Mouse (Mus musculus) T-cell, adult 2 months (primary cell): Measurements from ENCODE around the gene Ppil1.
"Not testable (repeated sequence)": the region's sequence is repeated elsewhere in the genome, so short reads cannot be mapped to it uniquely, and the experiment has no call there.

Source experiments
- DNase-seq: peaks from one replicate; pipeline ENCODE4 v3.0.0; 2022; ENCODE audit warnings: low spot score

Gene Ppil1

DNA sequence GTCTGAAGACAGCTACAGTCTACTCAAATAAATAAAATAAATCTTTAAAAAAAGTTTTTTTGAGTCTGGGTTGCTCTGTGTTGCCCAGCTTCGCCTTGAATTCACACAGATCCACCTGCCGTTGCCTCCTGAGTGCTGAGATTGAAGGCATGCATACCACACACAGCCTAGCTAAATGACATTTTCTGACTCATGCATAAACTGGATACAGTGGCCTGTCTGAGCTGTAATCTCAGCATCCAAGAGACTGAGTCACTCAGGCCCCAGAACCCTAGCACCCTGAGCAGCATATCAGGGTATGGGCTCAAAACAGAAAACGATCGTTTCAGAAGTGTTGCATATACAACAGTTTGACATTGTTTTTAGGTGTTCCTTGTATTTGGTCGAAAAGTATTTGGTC, 17.6 kb upstream of the Ppil1 start:
- DNase-seq: no peak

DNA sequence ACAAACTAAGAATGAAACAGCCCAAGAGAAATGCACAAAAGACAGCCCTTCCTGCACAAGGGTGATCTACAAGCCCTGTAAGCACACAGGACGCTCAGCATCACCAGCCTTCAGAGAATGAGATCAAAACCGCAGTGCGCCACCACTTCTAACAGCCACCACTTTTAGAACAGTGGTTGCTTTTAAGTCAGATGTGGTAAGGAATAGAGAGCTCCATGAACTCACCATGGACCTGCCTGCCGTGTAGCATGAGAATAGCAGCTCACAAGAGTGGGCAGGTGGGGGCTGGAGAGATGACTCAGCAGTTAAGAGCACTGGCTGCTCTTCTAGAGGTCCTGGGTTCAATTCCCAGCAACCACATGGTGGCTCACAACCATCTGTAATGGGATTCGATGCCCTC, 16.4 kb upstream of the Ppil1 start:
- peak; percentile 91 for DNase-seq

GRCm38 (mm10) chr17:29273889-29274288, 9.9 kb upstream of the Ppil1 start:
- no peak for DNase-seq

- DNase-seq: no peak
Measured at GRCm38 (mm10) chr17:29273156-29273555, 9.2 kb upstream of the Ppil1 start.

DNA sequence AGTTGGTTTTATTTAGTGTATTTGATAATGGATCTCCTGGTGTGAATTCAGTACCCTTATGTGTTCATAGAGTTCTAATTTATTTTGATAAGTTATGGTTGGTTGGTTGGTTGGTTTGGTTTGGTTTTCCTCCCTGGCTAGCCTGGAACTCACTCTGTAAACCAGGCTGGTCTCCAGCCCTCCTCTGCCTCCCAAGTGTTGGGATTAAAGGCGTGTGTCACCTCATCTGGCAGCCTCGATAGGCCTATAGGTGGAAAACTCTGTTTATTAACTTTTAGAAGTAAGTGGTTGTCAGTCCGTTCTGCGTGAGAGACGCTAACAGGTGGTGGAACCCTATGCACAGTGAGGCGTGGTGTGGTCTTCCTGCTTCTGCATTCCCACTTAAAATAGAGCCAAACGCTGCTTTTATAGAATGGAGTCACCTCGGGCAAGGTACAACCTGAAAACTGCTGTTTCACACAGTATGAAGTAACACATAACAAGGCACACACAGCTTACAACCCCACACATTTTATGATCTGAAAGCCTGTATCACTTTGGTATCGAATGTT, 6.2 kb upstream of the Ppil1 start:
- DNase-seq: no peak

GRCm38 (mm10) chr17:29269349-29269706, 5.3 kb upstream of the Ppil1 start:
- DNase-seq: no peak

DNA sequence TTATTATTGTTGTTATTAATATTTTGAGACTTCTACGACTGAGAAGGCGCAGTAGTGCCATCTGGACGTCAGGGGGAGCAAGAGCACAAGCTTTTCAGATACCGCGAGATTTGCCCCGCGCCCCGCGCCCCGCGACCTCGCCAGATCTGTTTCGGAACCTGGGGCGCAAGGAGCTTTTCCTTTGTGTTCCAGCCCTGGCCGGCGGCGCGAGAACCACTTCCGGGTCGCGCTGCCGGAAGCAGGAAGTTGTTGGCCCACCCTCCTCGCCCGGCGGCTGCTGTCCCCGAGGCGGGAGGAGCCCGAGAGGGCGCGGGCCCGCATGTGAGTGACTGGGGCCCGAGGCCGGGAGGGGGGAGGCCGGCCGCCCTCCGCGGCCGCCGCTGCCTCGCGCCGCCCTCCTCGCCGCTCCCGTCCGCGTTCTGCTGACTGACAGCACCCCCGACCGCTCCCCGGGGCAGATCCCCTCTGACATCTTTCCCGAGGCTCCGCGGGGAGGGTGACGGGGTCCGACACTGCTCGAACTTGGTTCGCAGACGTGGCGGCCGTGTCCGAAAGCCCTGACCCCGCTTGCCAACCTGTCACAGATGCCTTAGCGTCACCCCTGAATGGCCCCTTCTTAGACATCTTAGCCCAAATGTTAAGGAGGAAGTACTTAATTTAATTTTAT, 4.8 kb upstream of the Ppil1 start, which contains the start of gene BC004004:
TSS of gene BC004004 (plus strand) at position 107 of the 667 bp plus-strand sequence.
- peak; percentile 94 for DNase-seq

- no peak for DNase-seq
Measured at GRCm38 (mm10) chr17:29267931-29268681, 4.1 kb upstream of the Ppil1 start.

GRCm38 (mm10) chr17:29267040-29267439, 3.1 kb upstream of the Ppil1 start:
- DNase-seq: not testable (repeated sequence)

GRCm38 (mm10) chr17:29264760-29265159, 774 bp upstream of the Ppil1 start:
- DNase-seq: no peak

DNA sequence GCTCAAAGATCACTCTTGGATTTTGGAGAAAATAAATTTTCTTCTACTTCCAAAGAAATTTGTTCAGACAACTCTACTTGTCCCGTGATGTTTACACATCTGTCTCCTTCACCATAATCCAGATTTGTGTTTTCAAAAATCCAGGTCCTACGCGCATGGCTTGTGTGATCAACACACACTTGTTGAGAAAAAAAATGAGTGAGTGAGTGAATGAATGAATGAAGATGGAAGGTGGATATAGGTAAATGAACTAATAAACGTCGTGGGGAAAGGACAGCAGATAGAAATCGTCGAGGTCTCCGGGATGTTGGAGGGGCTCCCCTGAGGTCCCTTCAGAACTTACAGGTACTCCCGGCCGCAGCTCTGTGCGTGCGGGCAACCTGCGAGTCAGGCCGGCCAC, 569 bp downstream of the Ppil1 start:
- no peak for DNase-seq

- no peak for DNase-seq
Measured at GRCm38 (mm10) chr17:29262259-29262649, 1.7 kb downstream of the Ppil1 start.

DNA sequence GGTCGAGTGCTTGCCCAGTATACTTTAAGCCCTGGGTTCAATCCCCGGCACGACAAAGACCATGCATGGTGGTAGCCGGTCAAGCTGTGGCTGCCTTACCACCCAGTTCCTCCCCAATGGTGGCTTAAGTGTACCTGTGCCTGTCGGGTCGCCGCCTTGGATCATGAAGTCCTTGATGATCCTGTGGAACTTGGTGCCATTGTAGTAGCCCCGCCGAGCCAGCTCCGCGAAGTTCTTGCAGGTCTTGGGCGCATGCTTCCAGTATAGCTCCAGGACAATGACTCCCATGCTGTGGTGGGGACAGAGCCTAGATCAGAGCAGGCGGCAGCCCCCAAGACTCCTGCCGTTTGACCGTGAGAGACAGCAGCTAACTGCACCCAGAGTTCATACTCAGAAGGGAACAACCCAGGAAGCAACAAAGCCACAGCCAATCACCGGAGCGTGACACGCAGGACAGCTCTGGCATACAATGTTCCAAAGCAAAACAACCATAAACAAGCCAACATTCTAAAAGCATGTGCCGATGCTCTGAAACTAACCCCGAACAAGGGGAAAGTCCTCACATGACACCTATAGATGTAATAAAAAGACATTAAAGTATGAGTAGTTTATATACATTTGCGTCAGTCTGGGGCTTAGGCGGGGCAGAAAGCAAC, 2.3 kb downstream of the Ppil1 start:
- no peak for DNase-seq

DNA sequence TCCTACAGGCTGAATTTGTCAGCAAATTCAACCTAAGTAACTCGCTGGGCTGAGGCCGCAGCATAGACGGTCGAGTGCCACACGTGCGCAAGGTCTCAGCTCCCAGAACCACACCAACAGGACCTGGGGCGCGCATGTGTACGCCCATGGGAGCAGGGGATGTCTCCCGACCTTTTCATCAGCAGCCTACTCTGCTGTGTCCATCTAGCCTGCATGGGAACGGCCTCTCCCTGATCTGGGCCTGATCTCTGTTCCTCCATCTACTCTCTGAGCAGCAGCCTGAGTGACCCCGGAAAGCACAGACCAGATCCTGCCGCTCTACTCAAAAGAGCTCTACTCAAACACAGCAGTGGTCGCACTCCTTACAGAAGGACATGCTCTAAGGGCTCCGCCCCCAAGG, 3.5 kb downstream of the Ppil1 start:
- no peak for DNase-seq

DNA sequence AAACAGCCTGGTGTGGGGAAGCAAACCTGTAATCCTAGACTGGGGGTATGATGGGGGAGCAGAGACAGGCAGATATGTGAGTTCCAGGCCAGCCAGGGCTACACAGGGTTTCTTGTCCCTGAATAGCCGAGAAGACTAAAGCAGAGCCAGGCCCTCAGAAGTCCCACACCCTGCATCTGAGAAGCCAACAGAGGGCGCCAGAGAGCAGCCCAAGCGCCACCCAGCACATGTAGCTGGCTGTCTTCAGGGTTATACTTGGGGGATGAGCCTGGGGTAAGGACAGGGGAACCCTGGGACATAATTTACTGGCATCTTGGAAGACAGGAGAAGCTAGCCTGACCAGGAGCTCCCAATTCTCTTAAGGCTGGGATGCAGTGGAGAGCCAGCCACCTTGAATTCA, 4.5 kb downstream of the Ppil1 start:
- DNase-seq: peak; percentile 76

DNA sequence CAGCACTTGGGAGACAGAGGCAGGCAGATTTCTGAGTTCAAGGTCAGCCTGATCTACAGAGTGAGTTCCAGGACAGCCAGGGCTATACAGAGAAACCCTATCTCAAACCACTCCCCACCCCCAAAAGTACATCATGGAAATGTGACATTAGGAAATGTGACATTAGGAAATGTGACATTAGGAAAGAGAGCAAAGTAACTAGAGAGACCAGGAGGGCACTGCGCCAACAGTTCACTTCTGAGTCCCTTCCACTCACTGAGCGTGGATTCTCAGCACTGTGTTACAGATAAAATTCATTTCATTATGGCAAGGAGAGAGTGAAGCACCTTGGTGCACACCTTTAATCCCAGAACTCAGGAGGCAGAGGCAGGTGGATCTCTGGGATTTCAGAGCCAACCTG, 5.1 kb downstream of the Ppil1 start:
- DNase-seq: no peak

GRCm38 (mm10) chr17:29258025-29258558, 5.9 kb downstream of the Ppil1 start:
- no peak for DNase-seq

DNA sequence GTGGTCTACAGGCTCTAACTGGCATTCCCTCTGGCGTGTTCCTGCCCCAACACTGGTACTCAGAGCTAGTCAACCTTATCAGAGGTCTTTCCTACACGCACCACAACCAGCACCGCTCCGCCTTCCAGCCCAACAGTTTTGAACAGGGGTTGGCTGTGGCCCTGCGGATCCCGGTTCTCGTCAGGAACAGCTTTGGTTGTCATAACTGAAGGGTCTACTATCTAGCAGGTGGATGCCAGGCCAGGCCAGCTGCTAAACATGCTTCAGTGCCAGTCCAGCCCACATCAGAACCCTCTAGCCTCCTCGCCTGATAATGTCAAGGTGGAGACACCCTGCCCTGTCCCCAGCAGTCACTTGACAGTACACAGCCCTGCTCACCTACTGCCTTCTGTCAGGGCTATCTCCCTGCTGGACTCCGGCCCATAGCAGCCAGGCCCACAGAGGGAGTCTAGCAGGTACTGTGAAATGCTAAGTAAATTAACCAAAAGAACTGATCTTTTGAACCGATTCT, 6.9 kb downstream of the Ppil1 start:
- no peak for DNase-seq

- no peak for DNase-seq
Measured at GRCm38 (mm10) chr17:29256507-29256906, 7.5 kb downstream of the Ppil1 start.

GRCm38 (mm10) chr17:29254784-29255183, 9.2 kb downstream of the Ppil1 start:
- DNase-seq: not testable (repeated sequence)

- no peak for DNase-seq
Measured at GRCm38 (mm10) chr17:29253684-29254083, 10.3 kb downstream of the Ppil1 start.

DNA sequence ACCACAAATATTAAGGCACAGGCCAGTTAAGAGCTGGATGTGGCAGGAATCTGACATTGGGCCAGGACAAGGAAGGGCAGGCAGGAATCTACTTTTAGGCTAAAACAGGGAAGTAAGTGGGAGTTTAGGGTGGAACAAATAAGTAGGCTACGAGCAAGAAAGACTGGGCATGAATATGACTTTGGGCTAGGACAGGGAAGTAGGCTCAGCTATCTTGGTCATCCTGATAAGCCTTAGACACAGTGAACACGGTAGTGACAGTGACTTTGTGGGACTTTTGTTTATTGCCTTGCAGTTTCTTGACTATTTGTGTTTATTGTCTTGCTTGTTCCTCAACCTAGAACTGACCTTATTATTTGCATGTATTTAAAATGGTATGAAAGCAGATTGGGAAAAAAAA, 10.8 kb downstream of the Ppil1 start:
- no peak for DNase-seq
